Mouse (Mus musculus) WW6 (cell line): Measurements from ENCODE around the gene Ltc4s.

Source experiments
- DNase-seq: peaks from one replicate; pipeline ENCODE4 v3.0.0-alpha.2; 2013; ENCODE audit warnings: low read depth, low spot score

Gene Ltc4s

GRCm38 (mm10) chr11:50238324-50238723 is at the start of gene Ltc4s:
Ltc4s (minus strand) TSS chr11:50238616.
- DNase-seq = no peak

- DNase-seq = no peak
Observed at GRCm38 (mm10) chr11:50286428-50286827, 48.0 kb upstream of the Ltc4s start.

GRCm38 (mm10) chr11:50285696-50286095 is 47.3 kb upstream of the Ltc4s start:
- no peak for DNase-seq

GRCm38 (mm10) chr11:50285263-50285662 is 46.8 kb upstream of the Ltc4s start:
- DNase-seq = no peak

GRCm38 (mm10) chr11:50280053-50280452 is 41.6 kb upstream of the Ltc4s start:
- DNase-seq = no peak

- no peak for DNase-seq
Observed at GRCm38 (mm10) chr11:50279005-50279404, 40.6 kb upstream of the Ltc4s start.

GRCm38 (mm10) chr11:50277706-50278105 is 39.3 kb upstream of the Ltc4s start:
- DNase-seq = no peak

GRCm38 (mm10) chr11:50277025-50277424 is 38.6 kb upstream of the Ltc4s start:
- no peak for DNase-seq

- DNase-seq = no peak
Observed at GRCm38 (mm10) chr11:50275568-50276151, 37.2 kb upstream of the Ltc4s start.

- no peak for DNase-seq
Observed at GRCm38 (mm10) chr11:50275077-50275476, 36.7 kb upstream of the Ltc4s start.

GRCm38 (mm10) chr11:50272819-50273218 is 34.4 kb upstream of the Ltc4s start:
- no peak for DNase-seq

GRCm38 (mm10) chr11:50269885-50270284 is 31.5 kb upstream of the Ltc4s start:
- no peak for DNase-seq

GRCm38 (mm10) chr11:50269163-50269562 is 30.7 kb upstream of the Ltc4s start:
- DNase-seq = no peak

GRCm38 (mm10) chr11:50266997-50267396 is 28.6 kb upstream of the Ltc4s start:
- no peak for DNase-seq

GRCm38 (mm10) chr11:50265931-50266330 is 27.5 kb upstream of the Ltc4s start:
- no peak for DNase-seq

- DNase-seq = no peak
Observed at GRCm38 (mm10) chr11:50263198-50263597, 24.8 kb upstream of the Ltc4s start.

- DNase-seq = no peak
Observed at GRCm38 (mm10) chr11:50262020-50262419, 23.6 kb upstream of the Ltc4s start.

- DNase-seq = no peak
Observed at GRCm38 (mm10) chr11:50258310-50258709, 19.9 kb upstream of the Ltc4s start.

GRCm38 (mm10) chr11:50256615-50257014 is 18.2 kb upstream of the Ltc4s start:
- no peak for DNase-seq

GRCm38 (mm10) chr11:50254010-50254580 is 15.7 kb upstream of the Ltc4s start:
- no peak for DNase-seq

GRCm38 (mm10) chr11:50253393-50253792 is 15.0 kb upstream of the Ltc4s start:
- DNase-seq = no peak

GRCm38 (mm10) chr11:50252684-50253265 is 14.4 kb upstream of the Ltc4s start:
- no peak for DNase-seq

GRCm38 (mm10) chr11:50252166-50252565 is 13.8 kb upstream of the Ltc4s start:
- no peak for DNase-seq
